ENCODE assay signal across 8 mouse cellular contexts in genomic region chr6:134897443-134898094, GRCm38 (mm10). TPM values are rescaled to one million over a fixed set of nuclear protein-coding genes. Genes with fewer than 3 reads are reported as not detected.
A peak's percentile ranks its signal among the peaks of the same experiment; 100 is the strongest.
DNase-seq lines count a peak whose midpoint lies in the region; ATAC-seq and TF ChIP-seq lines count a peak whose summit lies in the region.

No protein-coding gene starts in this region.

- peak; percentile 98 for DNase-seq in Muller cell, postnatal 12 days (ENCODE audit: inconsistent ontology term)
- peak; percentile 98 for DNase-seq in cerebellum, adult 9-10 months
- peak; percentile 99 for DNase-seq in hindbrain, embryonic 10.5 days (ENCODE audit: low spot score)
- peak; percentile 93 for DNase-seq in layer of hippocampus, adult 9-11 months
- peak; percentile 90 for DNase-seq in ovary, adult 18-20 months (ENCODE audit: low spot score)
- peak; percentile 99 for DNase-seq in thymus, adult 2 months

- ATAC-seq in frontal cortex, adult (ENCODE audit: low TSS enrichment): peak; percentile 88
- ATAC-seq in lung, embryonic 16.5 days (ENCODE audit: low read depth): peak; percentile 95

- peak overlapping the region; percentile 82 for H3K9ac ChIP-seq in lung, embryonic 16.5 days (ENCODE audit: low read length)

- peak; percentile 99 for TF ChIP-seq POLR2A in thymus, adult 2 months (IDR thresholded peaks at IDR 0.05; ENCODE audit: control insufficient read depth, extremely low read depth, insufficient read depth, low read length, poor library complexity)

- H3K4me1 ChIP-seq in hindbrain, embryonic 10.5 days (replicated peaks): peaks cover 30% of the 10 kb centered on the region
- peaks cover 5% of the 10 kb centered on the region for H3K4me1 ChIP-seq in lung, embryonic 16.5 days (replicated peaks; ENCODE audit: control insufficient read depth, insufficient read depth, low read length)
- H3K4me1 ChIP-seq in thymus, adult 2 months (replicated peaks; ENCODE audit: control insufficient read depth, insufficient read depth, low read length): peaks cover 7% of the 10 kb centered on the region

- peak overlapping the region; percentile 99 for H3K27ac ChIP-seq in hindbrain, embryonic 10.5 days
- peak overlapping the region; percentile 100 for H3K27ac ChIP-seq in lung, embryonic 16.5 days (ENCODE audit: low read length)
- peak overlapping the region; percentile 97 for H3K27ac ChIP-seq in thymus, adult 2 months (ENCODE audit: control insufficient read depth, insufficient read depth, low read length)

- no peaks in the 10 kb centered on the region for H3K27me3 ChIP-seq in hindbrain, embryonic 10.5 days (ENCODE audit: insufficient read depth, poor library complexity, severe bottlenecking)
- H3K27me3 ChIP-seq in lung, embryonic 16.5 days (ENCODE audit: control insufficient read depth, insufficient read depth, low read depth, low read length): no peaks in the 10 kb centered on the region
- H3K27me3 ChIP-seq in thymus, adult 2 months (ENCODE audit: control insufficient read depth, insufficient read depth, low read length): no peaks in the 10 kb centered on the region

- peak overlapping the region; percentile 67 for H3K4me3 ChIP-seq in hindbrain, embryonic 10.5 days
- H3K4me3 ChIP-seq in lung, embryonic 16.5 days (ENCODE audit: low read length): peak overlapping the region; percentile 61
- H3K4me3 ChIP-seq in thymus, adult 2 months (ENCODE audit: control insufficient read depth, insufficient read depth, low read length): peak overlapping the region; percentile 89

- H3K4me2 ChIP-seq in lung, embryonic 16.5 days (ENCODE audit: low read depth, low read length): peak overlapping the region; percentile 82

- H3K36me3 ChIP-seq in hindbrain, embryonic 10.5 days: 0 out of 2 replicates have a peak, but pooled peaks cover 5% of the 10 kb centered on the region
- H3K36me3 ChIP-seq in lung, embryonic 16.5 days (ENCODE audit: control insufficient read depth, insufficient read depth, low read length): no peaks in the 10 kb centered on the region
- H3K36me3 ChIP-seq in thymus, adult 2 months (ENCODE audit: control insufficient read depth, insufficient read depth, low read length): no peaks in the 10 kb centered on the region

- under 1% methylated on average over 38 of the region's 38 CpGs for WGBS in hindbrain, embryonic 10.5 days
- WGBS in lung, embryonic 16.5 days: under 1% methylated on average over 38 of the region's 38 CpGs
- under 1% methylated on average over 38 of the region's 38 CpGs for WGBS in thymus, adult 2 months

- no peaks in the 10 kb centered on the region for H3K9me3 ChIP-seq in hindbrain, embryonic 10.5 days
- H3K9me3 ChIP-seq in lung, embryonic 16.5 days (ENCODE audit: control insufficient read depth, low read length): no peaks in the 10 kb centered on the region

- TF ChIP-seq CTCF in thymus, adult 2 months (IDR thresholded peaks at IDR 0.05; ENCODE audit: borderline replicate concordance, control insufficient read depth, extremely low read depth, insufficient read depth, low read length, poor library complexity): no peak

RNA-seq across cellular contexts. Expression of gene Gpr19, which starts 0.8 kb away (rescaled TPM):
- 24.7 and 29.9 TPM in 2 replicates for polyA plus RNA-seq in hindbrain, embryonic 10.5 days (2016; fragmentation: Nextera tagmentation; extraction: Ambion mirVana)
- polyA plus RNA-seq in lung, embryonic 16.5 days (2015; fragmentation: Nextera tagmentation; extraction: Ambion mirVana): 10.4 and 11.7 TPM in 2 replicates
- 14.7 and 15.6 TPM in 2 replicates for polyA plus RNA-seq in thymus, adult 2 months (2012; rRNA removed)

RNA-seq across cellular contexts. Expression of gene Cdkn1b, which starts 22.6 kb away (rescaled TPM):
- 17.2 and 17.7 TPM in 2 replicates for polyA plus RNA-seq in hindbrain, embryonic 10.5 days (2016; fragmentation: Nextera tagmentation; extraction: Ambion mirVana)
- 20.0 and 21.7 TPM in 2 replicates for polyA plus RNA-seq in lung, embryonic 16.5 days (2015; fragmentation: Nextera tagmentation; extraction: Ambion mirVana)
- 65.2 and 82.5 TPM in 2 replicates for polyA plus RNA-seq in thymus, adult 2 months (2012; rRNA removed)

Comparison
In these comparisons a context has a peak if more than half of its experiments do, and no peak if none do; other contexts are left out.
1. Peak in every context shown above with its lines: DNase-seq, ATAC-seq, H3K4me3 ChIP-seq and H3K27ac ChIP-seq.